Mouse (Mus musculus) adrenal gland, postnatal 14 days (tissue): ENCODE results near the gene Nppc. TPM values are rescaled to one million over a fixed set of nuclear protein-coding genes. Genes with fewer than 3 reads are reported as not detected.
A peak's percentile ranks its signal among the peaks of the same experiment; 100 is the strongest.

Experiments used
- DNase-seq: peaks from one replicate; pipeline ENCODE4 v3.0.0; 2021; ENCODE audit warnings: mixed read lengths
- microRNA-seq, 2 experiments: library from miRNA; unstranded; fragments of <30 nt; microRNA quantifications; one replicate each; pipeline ENCODE4 v1.2.0; 2021
- total RNA-seq: library from RNA; stranded (reverse); gene quantifications from 2 replicates; pipeline ENCODE4 v1.2.3, GENCODE M21; 2021

Nppc gene
- total RNA-seq, 1 experiment from 2014 or later = 0.56 TPM

DNA sequence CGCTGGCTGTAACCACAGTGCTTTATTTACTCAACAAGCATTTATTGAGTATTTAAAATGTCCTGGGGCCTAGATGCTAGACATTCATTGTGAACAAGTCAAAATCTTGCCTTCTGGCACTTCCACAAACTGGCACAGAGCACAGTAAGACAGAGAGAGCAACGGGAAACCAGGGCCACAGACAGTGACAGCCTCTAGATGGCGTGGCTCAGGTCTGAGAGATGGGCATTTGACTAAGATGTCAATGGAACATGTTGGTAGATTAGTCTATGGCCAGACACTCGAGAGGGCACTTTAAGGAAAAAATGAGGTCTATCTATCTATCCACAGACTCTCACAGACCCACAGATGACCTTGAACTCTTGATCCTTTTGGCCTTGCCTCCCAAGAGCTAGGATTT lies 17.7 kb downstream of the Nppc start:
- DNase-seq = no peak

DNA sequence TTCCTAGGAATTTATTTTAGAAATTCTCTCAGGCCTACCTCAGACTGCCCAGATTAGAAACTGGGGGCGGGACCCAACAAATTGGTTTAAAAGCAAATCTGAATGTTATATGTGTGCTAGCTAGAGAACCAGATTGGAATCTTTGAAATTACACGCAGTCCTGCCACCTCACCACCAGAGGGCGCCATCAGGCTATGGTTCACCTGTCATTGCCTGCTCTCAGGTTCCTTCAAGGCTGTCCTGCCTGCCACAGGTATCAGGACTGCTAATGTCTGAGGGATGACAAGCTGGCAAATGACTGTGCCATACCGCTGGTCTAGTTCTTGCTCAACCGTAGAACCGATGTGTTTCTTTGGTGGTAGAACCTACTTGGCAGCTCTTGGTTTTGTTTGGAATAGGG lies 20.1 kb downstream of the Nppc start:
- peak; percentile 82 for DNase-seq

DNA sequence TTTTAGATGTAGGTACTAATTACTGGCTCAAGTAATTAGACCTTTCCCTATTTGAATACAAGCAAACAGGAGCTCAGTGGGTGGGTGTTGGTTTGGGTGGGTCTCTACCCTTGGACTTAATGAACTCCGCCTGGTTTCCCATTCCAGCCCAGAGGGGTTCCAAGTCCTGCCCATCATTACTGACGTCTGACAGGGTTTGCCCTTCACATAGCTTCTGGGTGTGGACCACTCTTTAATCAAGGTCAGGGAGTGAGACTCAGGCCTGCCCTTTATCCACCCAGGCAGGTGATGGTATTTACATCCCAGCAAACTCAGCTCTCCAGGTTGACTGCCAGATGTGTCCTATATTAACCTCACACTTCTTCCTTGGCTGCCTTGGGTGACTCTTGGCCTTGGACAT lies 22.9 kb downstream of the Nppc start:
- DNase-seq = no peak

DNA sequence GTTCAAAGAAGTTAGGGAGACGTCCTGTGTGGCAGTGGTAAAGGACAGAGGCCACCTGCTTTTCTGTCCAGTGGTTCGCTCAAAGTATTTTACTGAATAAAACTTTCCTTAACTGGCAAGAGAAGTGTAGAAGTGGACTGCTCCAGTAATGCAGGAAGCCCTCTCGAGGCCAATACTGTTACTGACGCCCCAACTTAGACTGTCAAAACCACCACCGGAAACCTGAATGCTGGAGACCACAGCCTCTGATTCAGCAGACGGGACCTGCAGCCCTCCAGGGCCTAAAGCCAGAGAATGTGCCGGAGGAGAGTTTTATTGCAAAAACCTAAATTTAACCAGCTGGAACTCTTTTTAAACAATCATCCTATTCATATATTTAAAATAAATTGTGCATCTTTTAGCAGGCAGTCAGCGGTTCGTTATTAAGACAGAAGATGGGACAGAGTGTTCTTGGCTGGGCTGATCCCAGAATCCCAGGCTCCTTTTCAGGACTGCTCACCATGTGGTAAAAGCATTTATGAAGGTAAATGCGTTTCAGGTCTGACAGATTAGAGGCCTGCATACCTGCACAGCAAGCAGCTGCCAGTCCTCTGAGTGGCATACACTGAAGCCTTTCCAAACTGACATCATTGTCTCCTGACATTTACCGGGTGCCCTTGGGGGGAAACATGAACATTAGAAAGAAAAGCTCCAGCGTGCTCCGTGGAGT lies 27.1 kb downstream of the Nppc start:
- DNase-seq = no peak

DNA sequence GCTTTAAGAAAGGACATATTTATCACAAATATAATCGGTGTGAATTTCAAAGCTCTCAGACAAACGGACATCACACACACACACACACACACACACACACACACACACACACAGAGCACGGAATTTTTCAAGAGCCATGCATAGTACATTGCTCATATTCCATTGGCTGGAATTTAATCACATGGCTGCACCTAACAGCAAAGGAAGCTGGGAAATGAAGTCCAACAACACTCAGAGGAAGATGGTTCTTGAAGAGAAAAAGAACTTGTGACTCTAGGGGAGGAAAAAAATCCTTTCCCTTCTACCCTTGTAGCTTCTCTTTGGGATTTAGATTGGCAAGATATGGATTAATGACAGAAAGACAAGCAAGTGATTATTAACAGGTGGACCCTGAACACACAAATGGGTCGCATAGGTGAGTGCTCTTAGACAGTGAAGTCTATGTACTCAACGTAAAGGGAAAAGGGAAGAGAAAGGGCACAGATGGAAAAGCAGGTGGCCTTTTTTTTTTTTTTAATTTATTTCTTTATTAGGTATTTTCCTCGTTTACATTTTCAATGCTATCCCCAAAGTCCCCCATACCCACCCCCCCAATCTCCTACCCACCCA lies 35.5 kb downstream of the Nppc start:
- DNase-seq = no peak

DNA sequence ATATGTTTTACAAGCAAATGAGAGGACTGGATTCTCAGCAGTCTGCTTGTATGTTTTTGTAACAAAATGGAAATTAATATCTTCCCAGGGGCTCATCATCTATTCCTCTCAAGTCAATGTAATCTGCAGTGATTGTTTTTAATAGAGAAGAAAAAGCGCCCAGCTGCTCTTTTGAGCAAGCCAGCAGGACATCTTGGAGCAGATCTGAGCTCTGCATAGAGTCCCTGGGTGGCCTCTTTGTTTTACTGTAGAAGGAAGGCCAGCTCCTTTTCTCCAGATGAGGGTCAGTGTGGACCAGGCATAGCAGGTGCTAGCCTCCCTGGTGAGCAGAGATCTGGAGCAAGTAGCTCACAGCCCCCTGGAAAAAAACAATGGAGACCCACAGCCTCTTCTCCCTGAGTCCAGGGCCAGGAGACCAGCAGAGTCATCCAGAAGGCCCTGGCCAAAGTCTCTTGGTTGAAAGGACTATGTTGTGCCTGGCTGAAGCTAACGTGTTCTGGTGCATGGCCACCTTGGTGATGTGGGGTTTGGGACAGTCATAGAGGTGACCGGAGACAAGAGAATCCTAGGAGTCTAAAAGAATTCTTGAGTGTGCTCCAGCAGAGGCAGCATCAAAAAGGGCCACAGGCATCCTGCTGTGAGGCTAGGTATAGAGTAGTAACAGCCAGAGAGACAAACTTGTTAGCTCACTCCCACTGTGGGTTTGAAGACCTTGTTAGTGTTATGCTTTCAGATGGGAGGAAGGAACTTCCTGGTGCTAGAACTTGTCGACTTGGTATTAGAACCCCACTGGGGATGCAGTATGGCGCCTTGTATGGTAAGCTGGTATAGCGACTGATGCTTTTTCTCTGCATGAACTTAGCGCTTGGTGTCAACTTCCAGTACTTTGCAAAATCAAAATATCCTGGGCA lies 36.3 kb downstream of the Nppc start:
- DNase-seq = no peak

DNA sequence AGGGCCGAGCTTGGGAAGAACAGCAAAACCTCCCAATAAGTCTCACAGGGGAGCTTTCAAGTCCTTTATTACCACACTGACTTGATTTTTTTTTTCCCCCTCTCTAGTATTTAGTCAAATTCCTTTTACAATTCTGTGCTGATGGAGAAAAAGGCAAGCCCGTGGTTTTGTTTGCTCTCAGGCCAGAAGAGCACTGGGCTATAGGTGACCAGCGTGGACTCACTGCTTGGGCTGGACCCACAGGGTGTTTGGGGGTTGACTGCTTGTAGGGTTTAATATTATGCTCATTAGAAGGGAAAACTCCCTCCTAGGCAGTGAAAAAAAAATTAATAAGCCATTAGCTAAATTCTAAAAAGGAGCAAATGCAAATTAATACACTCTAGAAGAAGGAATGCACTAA lies 36.9 kb downstream of the Nppc start:
- no peak for DNase-seq

DNA sequence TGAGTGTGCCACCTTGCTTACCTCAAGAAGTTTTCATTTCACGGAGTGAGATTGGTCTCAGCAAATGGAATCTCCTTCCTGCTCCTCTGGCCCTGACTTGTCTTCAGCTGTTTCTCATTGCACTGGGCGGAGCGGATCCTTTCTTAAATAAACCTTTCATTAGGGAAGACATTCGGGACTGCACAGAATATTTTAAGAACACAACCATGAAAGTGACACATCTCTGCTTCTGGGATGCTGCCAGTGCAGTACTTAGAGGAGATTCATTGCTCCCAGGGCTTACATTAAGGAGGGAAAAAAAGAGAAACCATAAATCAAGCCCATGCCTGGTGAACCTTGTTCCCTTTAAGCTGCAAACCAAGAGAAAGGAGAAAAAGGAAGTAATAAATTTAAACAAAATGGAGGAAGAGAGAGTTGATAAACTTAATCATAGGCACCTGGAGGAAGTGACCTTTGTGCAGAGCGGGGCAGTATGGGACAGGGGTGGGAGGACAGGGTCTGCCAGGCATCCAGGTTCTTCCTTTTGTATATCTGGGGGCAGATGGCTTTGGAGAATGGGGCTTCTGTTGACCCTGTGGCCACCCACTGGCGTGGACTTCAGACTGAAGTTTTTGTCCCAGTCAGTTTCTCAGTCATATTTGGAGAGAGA lies 37.5 kb downstream of the Nppc start:
- no peak for DNase-seq

DNA sequence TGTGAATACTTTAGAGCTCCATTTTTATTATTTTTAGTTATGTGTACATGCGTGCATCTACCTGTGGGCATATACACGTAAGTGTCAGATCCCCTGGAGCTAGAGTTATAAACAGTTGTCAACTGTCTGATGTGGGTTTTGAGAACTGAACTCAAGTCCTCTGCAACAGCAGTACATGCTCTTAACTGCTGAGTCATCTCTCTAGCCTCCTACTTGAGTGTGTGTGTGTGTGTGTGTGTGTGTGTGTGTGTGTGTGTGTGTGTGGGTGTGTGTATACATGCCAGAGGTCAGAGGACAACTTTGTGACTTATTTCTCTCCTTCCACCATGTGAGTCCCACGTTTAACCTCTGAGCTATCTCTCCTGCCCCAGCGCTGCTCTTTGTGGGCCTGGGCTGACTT lies 39.8 kb downstream of the Nppc start:
- DNase-seq = no peak

DNA sequence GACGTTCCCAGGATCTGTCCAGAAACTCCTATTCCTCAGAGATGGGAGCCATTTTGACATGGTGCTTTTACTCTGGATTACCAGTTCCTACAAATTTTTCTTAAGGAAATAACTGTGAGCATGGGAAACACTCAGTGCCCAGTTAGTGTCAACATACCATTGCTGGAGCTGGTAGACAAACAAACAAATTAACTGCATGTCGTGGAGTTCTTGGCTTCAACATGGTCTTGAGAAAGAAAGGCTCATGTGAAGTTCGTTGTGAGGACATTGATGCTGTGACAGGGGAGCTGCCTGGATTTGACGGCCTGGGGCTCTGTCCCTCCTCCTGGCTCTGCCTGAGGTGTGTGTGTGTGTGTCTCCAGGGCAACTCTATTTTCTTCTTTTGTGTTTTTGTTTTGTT lies 40.4 kb downstream of the Nppc start:
- no peak for DNase-seq

DNA sequence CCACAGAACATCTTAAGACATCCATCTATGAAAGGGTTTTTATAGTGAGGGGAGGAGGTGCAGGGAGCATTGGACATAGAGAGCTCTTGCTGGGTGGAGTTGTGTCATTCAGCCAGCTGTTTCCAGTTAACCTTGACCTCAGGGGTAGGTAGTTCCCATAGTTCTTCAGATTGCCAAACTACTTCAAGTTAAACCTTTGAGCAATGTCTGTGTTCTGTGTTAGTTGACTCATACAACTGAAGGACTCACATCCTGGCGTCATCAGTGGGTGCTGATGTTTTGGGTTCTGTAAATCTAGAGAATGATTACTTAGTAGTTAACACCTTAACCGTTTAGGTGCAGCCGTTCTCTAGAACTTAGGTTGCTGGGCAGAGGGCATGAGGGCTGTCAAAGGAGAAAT lies 42.1 kb downstream of the Nppc start:
- DNase-seq = peak; percentile 47

DNA sequence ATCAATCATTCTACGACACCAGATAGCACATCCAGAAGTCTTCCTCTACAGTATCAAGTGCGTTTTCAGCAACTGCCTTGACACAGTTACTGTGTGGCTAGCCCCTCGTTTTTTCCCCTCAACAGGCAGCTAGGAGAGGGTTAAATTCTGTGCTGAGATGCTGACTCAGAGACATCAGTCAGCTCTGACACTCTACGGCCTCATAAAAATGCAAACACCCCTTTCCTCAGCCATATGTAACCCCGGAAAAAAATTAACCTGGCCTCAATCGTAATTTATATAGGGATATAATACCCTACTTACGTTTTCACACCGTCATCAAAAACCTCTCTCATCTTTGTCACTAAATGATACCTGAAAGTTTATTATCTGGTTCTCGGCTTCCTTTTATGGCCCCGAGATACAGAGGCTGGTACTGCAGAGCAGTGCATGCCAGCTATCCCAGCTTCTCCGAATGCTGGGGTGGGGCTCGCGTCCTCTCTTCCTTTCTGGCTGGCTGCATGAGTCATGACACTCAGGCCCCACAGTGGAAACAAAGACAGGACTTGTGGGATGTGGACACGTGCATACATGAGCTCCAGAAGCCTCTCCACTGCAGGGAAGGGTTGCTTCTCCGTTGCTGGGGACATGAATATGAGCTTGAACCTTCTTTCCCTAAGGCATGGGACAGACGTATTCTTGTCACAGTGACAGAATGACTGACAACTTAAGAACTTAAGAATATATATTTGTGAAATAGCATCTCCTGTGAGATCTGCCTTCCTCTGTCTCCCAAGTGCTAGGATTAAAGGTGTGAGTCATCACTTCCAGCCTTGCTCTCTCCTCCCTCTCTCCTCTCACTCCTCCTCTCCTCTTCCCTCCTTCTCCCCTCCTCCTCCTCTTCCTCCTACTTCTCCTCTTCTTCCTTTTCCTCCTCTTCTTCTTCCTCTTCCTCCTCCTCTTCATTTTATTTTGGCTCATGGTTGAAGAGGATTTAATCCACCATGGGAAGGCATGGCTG lies 47.1 kb downstream of the Nppc start:
- DNase-seq = peak; percentile 36

DNA sequence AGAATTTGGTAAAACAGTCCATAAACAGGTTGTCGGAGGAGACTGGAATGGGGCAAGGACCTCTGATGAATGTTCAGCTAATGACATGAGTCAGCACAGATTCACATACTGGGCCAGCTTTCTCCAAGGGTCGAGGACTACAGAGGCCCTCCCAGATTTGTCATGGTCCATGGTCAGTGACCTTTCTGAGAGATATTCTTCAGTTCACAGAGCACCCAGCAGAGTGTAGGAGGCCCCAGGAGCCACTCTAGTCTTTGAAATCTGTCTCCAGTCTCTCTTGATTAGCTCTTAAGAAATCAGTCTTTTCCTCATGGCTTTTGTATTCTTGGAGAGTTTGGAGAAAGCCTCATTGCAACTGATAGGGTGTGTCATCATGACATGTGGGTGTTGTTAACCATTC lies 48.1 kb downstream of the Nppc start:
- DNase-seq = peak; percentile 32

DNA sequence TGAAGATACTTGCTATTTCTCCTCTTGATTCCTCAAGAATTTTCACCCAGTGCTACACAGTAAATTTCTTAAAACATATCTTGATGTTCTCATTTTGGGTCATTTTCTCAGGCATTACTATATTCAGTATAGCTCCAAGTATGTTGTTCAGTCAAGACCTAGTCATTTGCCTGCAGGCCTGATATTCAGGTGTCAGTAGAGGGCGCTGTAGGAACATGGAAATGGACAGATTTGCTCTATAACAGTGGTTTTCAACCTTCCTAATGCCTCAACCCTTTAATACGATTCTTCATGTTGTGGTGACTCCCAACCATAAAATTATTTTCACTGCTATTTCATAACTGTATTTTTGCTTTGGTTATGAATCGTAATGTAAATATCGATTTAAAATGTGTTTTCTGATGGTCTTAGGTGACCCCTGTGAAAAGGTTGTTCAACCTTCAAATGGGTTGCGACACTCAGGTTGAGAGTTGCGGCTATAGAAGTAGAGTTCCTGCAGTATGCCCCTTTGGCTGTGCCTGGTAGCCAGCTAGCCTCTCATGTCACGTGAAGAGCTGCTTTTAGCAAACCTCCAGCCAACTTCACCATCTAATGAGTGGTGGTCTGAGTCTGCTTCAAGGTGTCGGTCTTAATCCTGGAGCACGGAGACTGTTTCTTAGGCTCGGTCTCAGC lies 51.8 kb downstream of the Nppc start:
- peak; percentile 83 for DNase-seq

Small RNA genes within 50 kb of the gene (microRNA-seq; reads per million reads assigned to microRNA genes)
- 0 reads per million in 2 experiments for gene Gm22955

Other genes with a start within 250 kb of the Nppc start
- not detected in 2 replicates for gene Nmur1, start 244.3 kb downstream of the Nppc start, total RNA-seq
- gene Tex44, start 244.2 kb downstream of the Nppc start, total RNA-seq = not detected in 2 replicates
- gene Ptma, start 143.8 kb downstream of the Nppc start, total RNA-seq = 806 and 848 TPM in 2 replicates
- gene Pde6d, start 87.9 kb downstream of the Nppc start, total RNA-seq = 28.8 and 30.3 TPM in 2 replicates
- 13.7 and 13.8 TPM in 2 replicates for gene Cops7b, start 87.7 kb downstream of the Nppc start, total RNA-seq
- 15.7 and 16.7 TPM in 2 replicates for gene Dis3l2, start 33.2 kb upstream of the Nppc start, total RNA-seq